Mouse (Mus musculus): ENCODE data around the gene Calm3. TPM values are rescaled to one million over a fixed set of nuclear protein-coding genes. Genes with fewer than 3 reads are reported as not detected.
A peak's percentile ranks its signal among the peaks of the same experiment; 100 is the strongest.

The Calm3 gene
- polyA plus RNA-seq, 1 experiment from 2014 or later = 404 TPM

DNA sequence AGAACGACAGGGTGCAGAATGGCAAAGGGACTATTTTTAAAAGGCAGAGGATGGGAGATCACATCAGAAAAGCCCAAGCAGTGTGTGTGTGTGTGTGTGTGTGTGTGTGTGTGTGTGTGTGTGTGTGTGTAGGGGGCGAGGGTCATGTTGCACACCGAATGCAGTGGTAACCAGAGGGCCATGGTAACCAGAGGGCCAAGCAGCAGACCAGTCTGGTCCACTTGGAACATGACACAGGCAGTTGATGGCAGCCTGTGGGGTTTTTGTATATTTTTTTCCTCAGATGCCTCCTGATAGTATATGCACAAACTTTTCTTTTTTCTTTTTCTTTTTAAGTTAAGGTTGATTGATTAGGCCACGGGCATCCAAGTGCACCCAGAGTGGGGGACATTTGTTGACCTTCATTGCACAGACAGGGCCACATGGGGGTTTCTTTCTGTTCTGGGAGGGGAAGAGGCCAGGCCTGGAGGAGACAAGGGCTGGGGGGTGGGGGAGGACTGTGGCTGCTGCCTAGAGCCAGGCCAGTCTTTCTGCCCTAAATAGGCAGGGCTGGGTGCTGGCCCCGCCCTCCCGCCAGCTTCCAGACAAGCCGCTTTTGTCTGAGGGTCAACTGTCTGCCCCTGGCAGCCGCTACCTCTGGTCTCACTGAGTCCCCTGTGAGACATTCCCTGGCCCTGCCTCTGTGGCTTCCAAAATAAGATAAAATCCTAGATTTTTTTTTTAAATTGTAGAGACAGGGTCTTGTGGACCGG lies 43.9 kb downstream of the Calm3 start:
- H3K4me3 ChIP-seq (replicated peaks) = no peak overlapping the region
- H3K4me1 ChIP-seq = peaks cover 28% of the 10 kb centered on the region
- no peak overlapping the region; the same call in 1 of the 2 replicates for H3K4me2 ChIP-seq
- H3K36me3 ChIP-seq = peaks cover 20% of the 10 kb centered on the region
- WGBS = 20% methylated on average over 9 of the region's 9 CpGs
- no peak overlapping the region for H3K27ac ChIP-seq (replicated peaks)
- no peak overlapping the region for H3K9ac ChIP-seq (replicated peaks)
- H3K27me3 ChIP-seq (replicated peaks) = peaks cover 21% of the 10 kb centered on the region
- H3K9me3 ChIP-seq (replicated peaks) = no peaks in the 10 kb centered on the region
- ATAC-seq (ENCODE audit: low FRiP score) = no peak

DNA sequence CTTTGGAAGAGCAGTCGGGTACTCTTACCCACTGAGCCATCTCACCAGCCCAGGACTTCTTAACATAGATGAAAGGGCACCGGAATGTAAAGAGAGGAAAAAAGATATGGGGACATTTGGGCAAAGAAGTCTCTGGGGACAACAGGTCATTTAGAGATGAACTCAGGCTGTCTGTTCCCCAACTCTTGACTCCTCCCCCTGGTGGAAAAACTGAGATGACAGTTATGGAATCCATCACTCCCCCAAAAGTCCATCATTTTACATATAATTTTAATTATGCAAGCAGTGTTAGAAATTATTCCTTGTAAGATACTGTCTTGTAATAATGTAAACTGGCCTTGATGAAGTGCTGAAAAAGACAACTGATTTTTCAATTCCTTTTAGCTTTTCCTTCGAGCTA lies 46.2 kb downstream of the Calm3 start:
- Histone ChIP-seq H3K4me3 (replicated peaks) (no peak overlapping the region), H3K9ac (replicated peaks) (no peak overlapping the region), H3K27me3 (replicated peaks) (no peaks in the 10 kb centered on the region), H3K4me2 (no peak overlapping the region), H3K4me1 (peaks cover 41% of the 10 kb centered on the region), H3K36me3 (peaks cover 8% of the 10 kb centered on the region; the same call in 1 of the 2 replicates), H3K27ac (replicated peaks) (no peak overlapping the region), H3K9me3 (replicated peaks) (no peaks in the 10 kb centered on the region)
- ATAC-seq (ENCODE audit: low FRiP score) = no peak
- 88% methylated on average over 3 of the region's 3 CpGs for WGBS

DNA sequence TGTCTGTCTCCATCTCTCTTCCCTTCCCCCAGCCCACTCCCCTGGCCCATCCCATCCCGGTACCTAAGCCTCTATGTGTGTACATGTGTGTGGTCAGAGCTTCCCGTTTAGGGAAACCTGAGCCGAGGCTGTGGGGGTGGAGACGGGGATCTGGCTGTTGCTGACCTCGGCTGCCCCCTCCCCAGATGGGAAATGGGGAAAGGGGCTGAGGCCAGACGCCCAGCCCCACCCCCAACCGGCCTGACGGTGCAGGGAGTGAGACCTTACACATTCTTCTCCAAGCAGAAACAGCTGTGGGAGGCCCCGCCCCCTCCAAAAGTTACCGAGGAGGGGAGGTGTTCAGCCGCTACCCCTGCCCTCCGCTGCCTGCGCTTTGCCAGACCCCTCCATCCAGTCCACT lies 47.3 kb downstream of the Calm3 start:
- no peak for ATAC-seq (ENCODE audit: low FRiP score)
- peaks cover 46% of the 10 kb centered on the region for H3K4me1 ChIP-seq
- H3K27me3 ChIP-seq (replicated peaks) = no peaks in the 10 kb centered on the region
- peaks cover 6% of the 10 kb centered on the region; the same call in 1 of the 2 replicates for H3K36me3 ChIP-seq
- WGBS = 12% methylated on average over 13 of the region's 13 CpGs
- H3K27ac ChIP-seq (replicated peaks) = peak overlapping the region; percentile 87; the same call in 1 of the 2 replicates
- H3K9ac ChIP-seq (replicated peaks) = peak overlapping the region; percentile 88
- H3K4me2 ChIP-seq = peak overlapping the region; percentile 76
- peak overlapping the region; percentile 81 for H3K4me3 ChIP-seq (replicated peaks)
- no peaks in the 10 kb centered on the region for H3K9me3 ChIP-seq (replicated peaks)

DNA sequence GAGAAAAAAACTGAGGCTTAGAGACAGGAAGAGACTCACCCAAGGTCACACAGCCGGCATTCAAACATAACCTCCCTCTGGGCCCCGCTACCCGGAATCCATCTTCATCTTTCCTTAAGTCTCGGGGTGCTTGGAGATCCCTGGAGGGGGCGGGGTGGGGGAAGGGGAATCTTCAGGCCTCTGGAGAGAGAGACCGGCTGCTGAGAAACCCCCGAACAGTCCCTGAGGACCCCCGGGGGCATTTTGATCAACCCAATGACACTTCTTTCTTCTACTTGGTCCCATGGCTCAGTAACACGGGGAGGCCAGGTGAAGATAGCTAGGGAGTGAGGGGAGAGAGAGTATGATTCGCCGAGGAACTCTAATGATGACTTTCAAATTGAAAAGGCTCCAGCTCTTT lies 47.9 kb downstream of the Calm3 start:
- H3K4me2 ChIP-seq = peak overlapping the region; percentile 76
- peak overlapping the region; percentile 81 for H3K4me3 ChIP-seq (replicated peaks)
- no peak for ATAC-seq (ENCODE audit: low FRiP score)
- WGBS = 8% methylated on average over 11 of the region's 11 CpGs
- H3K9ac ChIP-seq (replicated peaks) = peak overlapping the region; percentile 88
- peaks cover 8% of the 10 kb centered on the region; the same call in 1 of the 2 replicates for H3K36me3 ChIP-seq
- peaks cover 46% of the 10 kb centered on the region for H3K4me1 ChIP-seq
- no peaks in the 10 kb centered on the region for H3K9me3 ChIP-seq (replicated peaks)
- H3K27me3 ChIP-seq (replicated peaks) = no peaks in the 10 kb centered on the region
- H3K27ac ChIP-seq (replicated peaks) = peak overlapping the region; percentile 87

DNA sequence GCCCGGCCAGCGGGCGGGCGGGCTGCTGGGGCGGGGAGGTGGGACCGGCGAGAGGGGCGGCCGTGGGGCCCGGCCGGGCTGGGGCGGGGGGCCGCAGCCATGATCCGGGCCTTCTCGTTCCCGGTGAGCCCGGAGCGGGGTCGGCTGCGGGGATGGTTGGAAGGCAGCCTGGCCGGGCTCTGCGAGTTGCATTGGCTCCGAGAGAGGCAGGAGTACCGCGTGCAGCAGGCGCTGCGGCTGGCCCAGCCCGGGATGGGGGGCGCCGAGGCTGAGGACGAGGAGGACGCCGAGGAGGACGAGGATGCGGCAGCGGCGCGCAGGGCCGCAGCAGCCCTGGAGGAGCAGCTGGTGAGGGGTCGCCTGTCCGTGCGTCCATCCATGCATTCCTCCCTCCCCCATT lies 48.6 kb downstream of the Calm3 start:
- Histone ChIP-seq H3K27ac (replicated peaks) (peak overlapping the region; percentile 87), H3K4me1 (peaks cover 44% of the 10 kb centered on the region), H3K36me3 (peaks cover 8% of the 10 kb centered on the region; the same call in 1 of the 2 replicates), H3K9ac (replicated peaks) (peak overlapping the region; percentile 88), H3K9me3 (replicated peaks) (no peaks in the 10 kb centered on the region), H3K27me3 (replicated peaks) (no peaks in the 10 kb centered on the region), H3K4me3 (replicated peaks) (peak overlapping the region; percentile 81), H3K4me2 (peak overlapping the region; percentile 76)
- under 1% methylated on average over 36 of the region's 42 CpGs for WGBS
- ATAC-seq (ENCODE audit: low FRiP score) = peak; percentile 51

DNA sequence AGATGAGACGGTGACA lies 48.8 kb downstream of the Calm3 start, which contains the start of gene Dact3:
Gene Dact3, plus strand, starts transcription at position 8 of the 16 bp plus-strand sequence.
- ATAC-seq (ENCODE audit: low FRiP score) = no peak
- H3K27me3 ChIP-seq (replicated peaks) = no peaks in the 10 kb centered on the region
- 0% methylated on average over 1 of the region's 1 CpGs for WGBS
- peaks cover 8% of the 10 kb centered on the region; the same call in 1 of the 2 replicates for H3K36me3 ChIP-seq
- peak within 1 kb of the TSS; percentile 81 for H3K4me3 ChIP-seq (replicated peaks)
- peak within 1 kb of the TSS; percentile 87 for H3K27ac ChIP-seq (replicated peaks)
- H3K9ac ChIP-seq (replicated peaks) = peak within 1 kb of the TSS; percentile 88
- peaks cover 44% of the 10 kb centered on the region for H3K4me1 ChIP-seq
- peak within 1 kb of the TSS; percentile 76 for H3K4me2 ChIP-seq
- no peaks in the 10 kb centered on the region for H3K9me3 ChIP-seq (replicated peaks)

DNA sequence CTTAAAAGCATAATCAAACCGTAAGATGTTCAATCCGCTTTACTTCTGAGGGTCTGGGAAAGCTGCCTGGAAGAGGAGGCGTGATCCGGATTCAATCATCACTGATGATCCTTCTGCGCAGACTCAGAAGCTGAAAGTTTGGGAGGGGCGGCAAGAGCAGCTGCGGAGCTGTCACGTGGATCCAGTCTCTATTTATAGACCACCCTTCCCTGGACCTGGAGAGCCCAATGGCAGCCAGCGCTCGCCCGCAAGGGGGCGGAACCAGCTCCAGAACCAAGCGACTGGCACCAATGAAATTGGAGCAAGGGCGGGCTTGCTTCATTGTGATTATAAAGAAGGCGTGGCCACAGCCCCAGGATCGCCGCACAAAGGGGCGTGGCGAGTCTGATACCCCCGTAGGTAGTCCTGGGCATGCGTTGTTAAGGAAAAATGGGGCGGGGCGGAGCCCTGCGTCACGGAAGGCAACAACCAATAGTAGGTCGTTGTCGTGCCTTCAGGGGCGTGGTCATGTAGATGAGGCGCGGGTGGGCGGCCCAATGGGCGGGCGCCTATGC lies 49.1 kb downstream of the Calm3 start:
- peak overlapping the region; percentile 76 for H3K4me2 ChIP-seq
- peaks cover 44% of the 10 kb centered on the region for H3K4me1 ChIP-seq
- no peaks in the 10 kb centered on the region for H3K9me3 ChIP-seq (replicated peaks)
- H3K27ac ChIP-seq (replicated peaks) = peak overlapping the region; percentile 87
- H3K4me3 ChIP-seq (replicated peaks) = peak overlapping the region; percentile 81
- ATAC-seq (ENCODE audit: low FRiP score) = peak; percentile 95
- H3K27me3 ChIP-seq (replicated peaks) = no peaks in the 10 kb centered on the region
- H3K9ac ChIP-seq (replicated peaks) = peak overlapping the region; percentile 88
- peaks cover 8% of the 10 kb centered on the region; the same call in 1 of the 2 replicates for H3K36me3 ChIP-seq
- 1% methylated on average over 33 of the region's 33 CpGs for WGBS

DNA sequence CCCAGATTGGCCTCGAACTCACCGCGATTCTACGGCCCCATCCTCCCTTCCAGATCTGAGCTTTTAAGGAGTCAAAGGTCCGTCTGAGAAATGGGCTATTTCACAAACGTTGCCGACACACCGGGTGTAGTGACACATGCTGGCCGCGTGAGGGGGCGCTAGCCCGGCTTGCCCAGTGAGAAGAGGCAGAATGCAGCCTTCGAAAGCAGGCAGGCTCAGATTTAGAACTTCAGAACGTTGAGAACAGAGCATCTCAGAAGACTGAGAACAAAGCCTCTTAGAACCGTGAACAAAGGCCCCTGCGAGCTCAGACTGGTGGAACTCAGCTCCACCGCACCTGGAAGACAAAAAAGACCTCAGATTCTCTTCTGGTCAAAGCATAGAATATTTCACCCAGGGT lies 49.7 kb downstream of the Calm3 start:
- peak overlapping the region; percentile 79 for H3K27ac ChIP-seq (replicated peaks)
- H3K4me2 ChIP-seq = peak overlapping the region; percentile 76
- H3K36me3 ChIP-seq = peaks cover 6% of the 10 kb centered on the region; the same call in 1 of the 2 replicates
- WGBS = 5% methylated on average over 17 of the region's 17 CpGs
- no peak overlapping the region; the same call in 1 of the 2 replicates for H3K9ac ChIP-seq (replicated peaks)
- peaks cover 49% of the 10 kb centered on the region for H3K4me1 ChIP-seq
- H3K9me3 ChIP-seq (replicated peaks) = no peaks in the 10 kb centered on the region
- H3K4me3 ChIP-seq (replicated peaks) = peak overlapping the region; percentile 81
- no peaks in the 10 kb centered on the region for H3K27me3 ChIP-seq (replicated peaks)
- no peak for ATAC-seq (ENCODE audit: low FRiP score)

DNA sequence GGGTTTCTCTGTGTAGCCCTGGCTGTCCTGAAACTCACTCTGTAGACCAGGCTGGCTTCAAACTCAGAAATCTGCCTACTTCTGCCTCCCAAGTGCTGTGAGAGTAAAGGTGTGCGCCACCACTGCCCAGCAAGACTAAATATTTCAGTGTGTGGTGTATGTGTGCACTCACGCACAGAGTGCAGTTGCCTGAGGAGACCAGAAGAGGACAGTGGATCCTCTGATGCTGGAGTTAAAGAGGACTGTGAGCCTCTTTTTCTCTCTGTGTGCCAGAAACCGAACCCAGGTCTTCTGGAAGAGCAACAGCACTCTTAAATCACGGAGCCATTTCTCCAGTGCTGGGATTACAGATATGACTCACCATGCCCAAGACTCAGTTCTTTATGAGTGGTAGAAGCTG lies 50.5 kb downstream of the Calm3 start:
- no peaks in the 10 kb centered on the region for H3K9me3 ChIP-seq (replicated peaks)
- H3K27ac ChIP-seq (replicated peaks) = no peak overlapping the region
- WGBS = 92% methylated on average over 4 of the region's 4 CpGs
- no peak for ATAC-seq (ENCODE audit: low FRiP score)
- H3K36me3 ChIP-seq = peaks cover 4% of the 10 kb centered on the region; the same call in 1 of the 2 replicates
- no peak overlapping the region for H3K4me3 ChIP-seq (replicated peaks)
- no peak overlapping the region for H3K9ac ChIP-seq (replicated peaks)
- no peak overlapping the region for H3K4me2 ChIP-seq
- H3K27me3 ChIP-seq (replicated peaks) = no peaks in the 10 kb centered on the region
- peaks cover 51% of the 10 kb centered on the region for H3K4me1 ChIP-seq

DNA sequence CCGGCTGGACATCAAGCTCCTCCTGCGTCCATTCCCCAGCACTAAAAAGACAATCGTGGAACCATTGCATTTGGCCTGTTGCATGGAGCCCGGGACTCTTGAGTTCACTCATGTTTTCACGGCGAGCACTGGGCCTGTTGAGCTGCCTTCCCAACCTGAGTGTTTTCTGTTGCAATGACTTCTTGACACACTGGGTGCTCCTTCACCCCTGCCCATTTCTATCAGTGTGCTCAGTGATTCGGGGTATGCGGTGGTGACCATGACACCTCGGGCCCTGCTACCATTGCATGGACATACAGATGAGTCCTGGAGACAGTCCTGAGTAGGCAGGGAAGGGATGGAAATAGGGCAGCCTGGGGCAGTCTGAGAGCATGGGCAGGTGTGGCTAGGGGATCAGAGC lies 51.4 kb downstream of the Calm3 start:
- Histone ChIP-seq H3K27me3 (replicated peaks) (no peaks in the 10 kb centered on the region), H3K4me2 (no peak overlapping the region), H3K4me1 (peaks cover 51% of the 10 kb centered on the region), H3K9me3 (replicated peaks) (no peaks in the 10 kb centered on the region), H3K36me3 (peaks cover 5% of the 10 kb centered on the region; the same call in 1 of the 2 replicates), H3K27ac (replicated peaks) (no peak overlapping the region), H3K4me3 (replicated peaks) (no peak overlapping the region), H3K9ac (replicated peaks) (no peak overlapping the region)
- ATAC-seq (ENCODE audit: low FRiP score) = no peak
- 97% methylated on average over 9 of the region's 9 CpGs for WGBS

DNA sequence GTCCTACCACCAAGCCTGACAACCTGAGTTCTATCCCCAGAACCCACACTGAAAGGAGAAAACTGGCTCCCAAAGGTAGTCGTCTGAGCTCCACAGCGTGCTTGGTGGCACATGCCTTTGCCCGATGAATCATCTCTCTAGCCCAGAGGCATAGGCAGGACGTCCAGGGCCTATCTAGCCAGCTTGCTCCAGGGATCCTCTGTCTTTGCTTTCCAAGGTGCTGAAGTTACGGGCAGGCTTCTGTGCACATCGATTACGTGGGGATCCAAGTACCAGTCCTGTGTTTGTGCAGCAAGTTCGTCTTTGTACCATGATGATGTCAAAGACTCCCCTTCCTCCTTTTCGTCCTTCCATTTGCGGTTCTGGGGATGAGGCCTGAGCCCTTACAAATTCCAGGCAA lies 52.3 kb downstream of the Calm3 start:
- H3K27ac ChIP-seq (replicated peaks) = no peak overlapping the region
- H3K27me3 ChIP-seq (replicated peaks) = no peaks in the 10 kb centered on the region
- H3K9me3 ChIP-seq (replicated peaks) = no peaks in the 10 kb centered on the region
- ATAC-seq (ENCODE audit: low FRiP score) = no peak
- no peak overlapping the region for H3K4me3 ChIP-seq (replicated peaks)
- H3K4me1 ChIP-seq = peaks cover 43% of the 10 kb centered on the region
- H3K4me2 ChIP-seq = no peak overlapping the region
- peaks cover 7% of the 10 kb centered on the region; the same call in 1 of the 2 replicates for H3K36me3 ChIP-seq
- no peak overlapping the region for H3K9ac ChIP-seq (replicated peaks)
- 83% methylated on average over 10 of the region's 10 CpGs for WGBS

DNA sequence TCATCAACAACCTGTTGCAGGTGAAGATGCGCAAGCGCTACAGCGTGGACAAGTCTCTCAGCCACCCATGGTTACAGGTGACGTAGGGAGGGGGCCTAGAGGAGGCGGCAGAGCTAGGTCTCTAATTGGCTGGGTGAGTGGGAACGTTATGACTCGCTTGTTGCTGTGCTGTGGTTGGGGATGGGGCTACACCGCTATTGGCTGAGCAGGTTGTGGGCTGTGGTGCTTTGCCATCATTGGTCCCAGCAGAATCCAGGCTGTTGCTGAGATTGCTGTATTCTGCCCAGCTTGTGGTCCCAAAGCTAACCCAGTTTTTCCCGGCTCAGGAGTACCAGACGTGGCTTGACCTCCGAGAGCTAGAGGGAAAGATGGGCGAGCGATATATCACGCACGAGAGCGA lies 54.4 kb downstream of the Calm3 start:
- 14% methylated on average over 16 of the region's 16 CpGs for WGBS
- ATAC-seq (ENCODE audit: low FRiP score) = peak; percentile 99
- Histone ChIP-seq H3K27me3 (replicated peaks) (no peaks in the 10 kb centered on the region), H3K4me1 (peaks cover 30% of the 10 kb centered on the region), H3K27ac (replicated peaks) (peak overlapping the region; percentile 91), H3K9ac (replicated peaks) (peak overlapping the region; percentile 52), H3K4me2 (peak overlapping the region; percentile 69), H3K36me3 (peaks cover 17% of the 10 kb centered on the region), H3K4me3 (replicated peaks) (peak overlapping the region; percentile 44), H3K9me3 (replicated peaks) (no peaks in the 10 kb centered on the region)

Data from neural tube, embryonic 15.5 days (tissue).